Mouse (Mus musculus) cerebellum, postnatal 36 days (tissue): ENCODE measurements at regions not wholly inside any gene's neighbourhood (a gene's known extent, or its start where the extent isn't known, plus 50 kb on each side); places are given as distances from the start of the nearest gene placed in this dataset.

Experiments used
- DNase-seq, 2 experiments: peaks; one replicate each; pipeline ENCODE4 v3.0.0; 2021 to 2022; ENCODE audit warnings: mixed read lengths in 2 of 2

GRCm38 (mm10) chr12:12147088-12147687 is 114.8 kb upstream of the Fam49a start:
- DNase-seq: no peak

- no peak for DNase-seq
These were observed 114.1 kb upstream of the Fam49a start for GRCm38 (mm10) chr12:12147847-12148246.

- peak in 1 of 2 experiments; percentile 5 for DNase-seq
These were observed 113.1 kb upstream of the Fam49a start for GRCm38 (mm10) chr12:12148659-12149399.

- DNase-seq: no peak
These were observed 97.5 kb upstream of the Fam49a start for GRCm38 (mm10) chr12:12164411-12164810.

- DNase-seq: no peak
These were observed 91.4 kb upstream of the Fam49a start for GRCm38 (mm10) chr12:12170581-12170980.

GRCm38 (mm10) chr12:12172087-12172823 is 89.7 kb upstream of the Fam49a start:
- no peak for DNase-seq

GRCm38 (mm10) chr12:12176331-12177263 is 85.3 kb upstream of the Fam49a start:
- DNase-seq: peak; percentile 69 to 80

GRCm38 (mm10) chr12:12177264-12178043 is 84.5 kb upstream of the Fam49a start:
- no peak for DNase-seq

- DNase-seq: no peak
These were observed 83.5 kb upstream of the Fam49a start for GRCm38 (mm10) chr12:12178391-12178790.

- DNase-seq: no peak
These were observed 82.6 kb upstream of the Fam49a start for GRCm38 (mm10) chr12:12179292-12179865.

- DNase-seq: no peak
These were observed 81.0 kb upstream of the Fam49a start for GRCm38 (mm10) chr12:12180986-12181385.

GRCm38 (mm10) chr12:12181686-12182085 is 80.3 kb upstream of the Fam49a start:
- DNase-seq: no peak

- DNase-seq: no peak
These were observed 75.6 kb upstream of the Fam49a start for GRCm38 (mm10) chr12:12186353-12186752.

- no peak for DNase-seq
These were observed 66.9 kb upstream of the Fam49a start for GRCm38 (mm10) chr12:12195066-12195465.

- no peak for DNase-seq
These were observed 65.3 kb upstream of the Fam49a start for GRCm38 (mm10) chr12:12196627-12197026.

- no peak for DNase-seq
These were observed 53.7 kb upstream of the Fam49a start for GRCm38 (mm10) chr12:12208216-12208615.
